Mouse (Mus musculus): Measurements from ENCODE around the gene Coro1c. TPM values are rescaled to one million over a fixed set of nuclear protein-coding genes. Genes with fewer than 3 reads are reported as not detected.

The Coro1c gene
- total and polyA plus RNA-seq, 3 experiments, result 77.3 to 158 (median 103) TPM

DNA sequence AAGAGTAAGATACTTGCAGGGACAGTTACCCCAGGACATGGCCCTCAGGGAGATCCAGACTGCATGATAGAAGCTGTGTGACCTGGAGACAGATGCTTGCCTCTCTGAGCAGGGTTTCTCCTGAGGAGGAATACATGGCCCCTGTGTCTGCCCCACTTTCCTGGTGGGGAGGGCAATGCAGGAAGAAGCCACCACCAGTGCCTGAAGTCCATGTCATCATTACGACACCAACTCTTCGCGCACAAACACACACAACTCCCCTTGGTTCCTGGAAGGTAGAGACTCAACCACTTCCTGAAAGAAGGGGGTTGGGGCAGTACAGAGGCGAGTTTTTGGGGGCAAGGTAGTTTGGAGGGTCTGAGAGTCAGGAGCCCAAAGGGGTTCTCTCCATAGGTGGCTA lies 84.3 kb downstream of the Coro1c start:
- Histone ChIP-seq H3K4me1 (ENCODE audit: control insufficient read depth in 1 of 2, insufficient read depth in 2 of 2, low read length in 2 of 2) (peaks cover 0 to 8% of the 10 kb centered on the region in 2 experiments; a peak in 1 of 4 replicates), H3K36me3 (ENCODE audit: control insufficient read depth in 1 of 2, insufficient read depth in 2 of 2, low read length in 2 of 2) (no peaks in the 10 kb centered on the region), H3K27ac (ENCODE audit: control insufficient read depth, low read depth, low read length) (no peak overlapping the region), H3K4me3 (ENCODE audit: control insufficient read depth in 1 of 2, insufficient read depth in 1 of 2, low read depth in 2 of 2, low read length in 2 of 2) (no peak overlapping the region), H3K27me3 (ENCODE audit: control insufficient read depth in 1 of 2, insufficient read depth in 2 of 2, low read length in 2 of 2) (no peaks in the 10 kb centered on the region), H3K9me3 (replicated peaks; ENCODE audit: insufficient read depth, low read length) (no peaks in the 10 kb centered on the region), H3K79me2 (ENCODE audit: control insufficient read depth, insufficient read depth, low read length, poor library complexity) (peaks cover 3% of the 10 kb centered on the region; the same call in 1 of the 2 replicates), H3K9ac (ENCODE audit: control insufficient read depth, low read depth, low read length, poor library complexity, severe bottlenecking) (no peak overlapping the region)
- DNase-seq (ENCODE audit: low read depth, low spot score), result no peak
- TF ChIP-seq ZNF384 (IDR thresholded peaks at IDR 0.05; ENCODE audit: low read depth, low read length) (no peak), MYC (IDR thresholded peaks at IDR 0.05; ENCODE audit: low read depth, low read length) (no peak)

DNA sequence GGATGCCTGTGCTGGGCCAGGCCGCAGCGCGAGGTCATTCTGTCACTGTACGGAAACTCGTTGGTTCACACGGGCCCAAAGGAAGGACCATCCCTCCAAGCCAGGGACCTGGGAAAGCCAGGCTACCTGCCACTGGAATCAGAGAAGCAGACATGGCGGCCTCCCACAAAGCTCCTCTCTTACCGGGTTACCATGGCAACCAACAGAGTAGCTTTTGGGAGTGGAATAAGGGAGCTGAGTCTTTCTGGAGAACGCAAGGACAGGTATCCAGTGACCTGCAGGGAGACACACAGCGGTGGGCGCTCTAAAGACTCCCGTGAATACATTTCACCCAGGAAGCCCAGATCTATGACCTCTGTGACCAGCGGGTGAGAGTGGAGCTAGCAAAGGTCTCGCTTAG lies 90.0 kb downstream of the Coro1c start:
- no peak for DNase-seq (ENCODE audit: low read depth, low spot score)
- H3K9me3 ChIP-seq (replicated peaks; ENCODE audit: insufficient read depth, low read length), result no peaks in the 10 kb centered on the region

DNA sequence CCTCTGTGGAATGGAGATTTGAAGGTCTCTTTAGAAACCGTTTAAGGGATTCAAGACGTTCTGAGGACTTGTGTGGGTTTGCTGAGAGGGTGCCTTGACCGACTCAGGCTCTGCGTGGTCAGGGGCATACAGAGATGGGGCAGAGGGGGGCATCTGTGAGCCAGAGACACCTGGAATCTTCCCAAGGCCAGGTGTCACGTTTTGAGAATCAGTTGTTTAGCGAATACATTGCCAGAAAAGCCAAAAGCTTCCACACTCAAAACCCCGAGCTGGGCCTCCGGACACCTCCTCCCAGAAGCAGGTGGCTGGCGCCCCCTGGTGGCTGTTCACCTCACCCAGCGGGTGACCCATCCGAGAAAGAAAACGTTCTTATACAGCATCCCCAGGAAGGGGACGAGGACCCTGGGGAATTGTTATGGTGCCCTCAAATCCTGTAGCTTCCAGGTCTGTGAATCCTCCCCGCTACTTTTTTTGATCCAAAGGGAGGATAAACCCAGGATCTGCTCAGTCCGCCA lies 92.9 kb downstream of the Coro1c start:
- H3K9me3 ChIP-seq (replicated peaks; ENCODE audit: insufficient read depth, low read length), result no peaks in the 10 kb centered on the region

More for the DNA sequence above, 90.0 kb downstream of the Coro1c start:
- Histone ChIP-seq H3K27me3 (ENCODE audit: control insufficient read depth in 1 of 2, insufficient read depth in 2 of 2, low read length in 2 of 2) (no peaks in the 10 kb centered on the region), H3K4me3 (ENCODE audit: control insufficient read depth in 1 of 2, insufficient read depth in 1 of 2, low read depth in 2 of 2, low read length in 2 of 2) (no peak overlapping the region), H3K79me2 (ENCODE audit: control insufficient read depth, insufficient read depth, low read length, poor library complexity) (no peaks in the 10 kb centered on the region), H3K9ac (ENCODE audit: control insufficient read depth, low read depth, low read length, poor library complexity, severe bottlenecking) (no peak overlapping the region), H3K36me3 (ENCODE audit: control insufficient read depth in 1 of 2, insufficient read depth in 2 of 2, low read length in 2 of 2) (no peaks in the 10 kb centered on the region), H3K27ac (ENCODE audit: control insufficient read depth, low read depth, low read length) (no peak overlapping the region), H3K4me1 (ENCODE audit: control insufficient read depth in 1 of 2, insufficient read depth in 2 of 2, low read length in 2 of 2) (peaks cover 0 to 4% of the 10 kb centered on the region in 2 experiments; a peak in 1 of 4 replicates)
- TF ChIP-seq POLR2AphosphoS2 (IDR thresholded peaks at IDR 0.05; ENCODE audit: low read length), result no peak
- TF ChIP-seq ZNF384 (IDR thresholded peaks at IDR 0.05; ENCODE audit: low read depth, low read length), result no peak
- TF ChIP-seq RCOR1 (IDR thresholded peaks at IDR 0.05; ENCODE audit: low read depth, low read length), result no peak
- no peak for TF ChIP-seq ETS1 (IDR thresholded peaks at IDR 0.05; ENCODE audit: low read depth, low read length)
- TF ChIP-seq CHD1 (IDR thresholded peaks at IDR 0.05; ENCODE audit: low read depth, low read length), result no peak

More for the DNA sequence above, 92.9 kb downstream of the Coro1c start:
- Histone ChIP-seq H3K79me2 (ENCODE audit: control insufficient read depth, insufficient read depth, low read length, poor library complexity) (no peaks in the 10 kb centered on the region), H3K9ac (ENCODE audit: control insufficient read depth, low read depth, low read length, poor library complexity, severe bottlenecking) (no peak overlapping the region), H3K4me3 (ENCODE audit: control insufficient read depth in 1 of 2, insufficient read depth in 1 of 2, low read depth in 2 of 2, low read length in 2 of 2) (no peak overlapping the region), H3K4me1 (ENCODE audit: control insufficient read depth in 1 of 2, insufficient read depth in 2 of 2, low read length in 2 of 2) (peaks cover 0 to 4% of the 10 kb centered on the region in 2 experiments; a peak in 1 of 4 replicates), H3K27me3 (ENCODE audit: control insufficient read depth in 1 of 2, insufficient read depth in 2 of 2, low read length in 2 of 2) (no peaks in the 10 kb centered on the region), H3K27ac (ENCODE audit: control insufficient read depth, low read depth, low read length) (no peak overlapping the region), H3K36me3 (ENCODE audit: control insufficient read depth in 1 of 2, insufficient read depth in 2 of 2, low read length in 2 of 2) (no peaks in the 10 kb centered on the region)
- peak; percentile 74 for DNase-seq (ENCODE audit: low read depth, low spot score)
- TF ChIP-seq NRF1 (IDR thresholded peaks at IDR 0.05; ENCODE audit: insufficient read depth, low read depth, low read length, poor library complexity, severe bottlenecking) (0 out of 2 replicates have a peak, but pooled peaks have one; percentile 2), JUND (IDR thresholded peaks at IDR 0.05; ENCODE audit: low read depth, low read length) (no peak), CHD1 (IDR thresholded peaks at IDR 0.05; ENCODE audit: low read depth, low read length) (no peak), MYC (IDR thresholded peaks at IDR 0.05; ENCODE audit: low read depth, low read length) (no peak), CTCF (IDR thresholded peaks at IDR 0.05 in 2 of 3, conservative IDR thresholded peaks at IDR 0.05 in 1 of 3; ENCODE audit: control insufficient read depth in 1 of 3, insufficient read depth in 1 of 3, low read depth in 2 of 3, low read length in 3 of 3, poor library complexity in 1 of 3, severe bottlenecking in 1 of 3) (peak; percentile 77 to 98 (median 92)), ZKSCAN1 (IDR thresholded peaks at IDR 0.05; ENCODE audit: low read depth, low read length) (no peak), USF1 (IDR thresholded peaks at IDR 0.05; ENCODE audit: low read depth, low read length) (no peak), ELF1 (IDR thresholded peaks at IDR 0.05; ENCODE audit: low read depth, low read length) (no peak), USF2 (IDR thresholded peaks at IDR 0.05; ENCODE audit: borderline replicate concordance in 1 of 2, insufficient read depth in 1 of 2, low read depth in 1 of 2, low read length in 2 of 2) (no peak), TBP (IDR thresholded peaks at IDR 0.05; ENCODE audit: low read depth, low read length) (no peak), TCF12 (IDR thresholded peaks at IDR 0.05; ENCODE audit: low read depth, low read length) (no peak), SMC3 (IDR thresholded peaks at IDR 0.05; ENCODE audit: low read depth, low read length) (peak; percentile 75), MEF2A (IDR thresholded peaks at IDR 0.05; ENCODE audit: extremely low read depth, insufficient replicate concordance, low read depth, low read length, poor library complexity, severe bottlenecking) (no peak), ZC3H11A (IDR thresholded peaks at IDR 0.05; ENCODE audit: low read depth, low read length) (peak; percentile 65), ZMIZ1 (IDR thresholded peaks at IDR 0.05; ENCODE audit: low read depth, low read length) (no peak), RAD21 (IDR thresholded peaks at IDR 0.05; ENCODE audit: low read depth, low read length) (peak; percentile 87)

Data from MEL (cell line).